Mouse (Mus musculus) liver, embryonic 14.5 days (tissue): ENCODE data around the gene Srp14.

ENCODE experiments used
- CTCF ChIP-seq: IDR thresholded peaks from 2 replicates; pipeline ENCODE4 v1.5.1; 2016; ENCODE audit warnings: antibody characterized with exemption, low read depth, control low read depth
- EP300 ChIP-seq: IDR thresholded peaks from 2 replicates; pipeline ENCODE4 v1.6.1; 2016; ENCODE audit warnings: antibody characterized with exemption, low read depth

DNA sequence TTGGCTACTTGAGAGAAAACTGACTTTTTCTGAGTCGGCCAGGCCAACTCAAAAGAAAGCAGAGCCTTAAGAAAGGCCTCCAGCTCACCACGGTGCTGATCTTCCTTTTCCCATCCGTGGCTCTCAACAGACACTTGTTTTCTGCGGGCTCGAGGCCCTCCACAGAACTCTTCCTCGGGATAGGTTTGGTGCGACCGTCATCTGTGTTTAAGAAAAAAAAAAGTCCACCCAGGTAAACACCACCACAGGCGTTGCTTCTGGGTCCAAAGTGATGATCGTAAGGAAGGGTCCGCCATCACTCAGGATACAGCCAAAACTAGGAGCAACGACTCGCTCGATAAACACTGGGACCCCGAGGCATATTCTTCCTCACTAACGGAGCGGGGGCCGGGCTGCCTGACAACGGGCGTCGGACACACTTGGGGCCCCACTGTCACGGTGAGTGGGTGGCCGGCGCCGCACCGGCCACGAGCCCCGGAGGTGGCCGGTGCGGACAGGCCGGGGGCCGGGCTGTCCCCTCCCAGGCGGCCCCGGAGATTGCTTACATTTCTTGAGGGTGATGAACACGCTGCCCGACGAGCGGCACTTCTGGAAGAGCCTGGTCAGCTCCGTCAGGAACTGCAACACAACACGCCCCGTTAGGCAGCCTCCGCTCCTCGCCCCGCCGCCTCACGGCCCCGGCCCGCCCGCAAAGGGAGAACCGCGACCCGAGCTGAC is 520 bp downstream of the Srp14 start:
- TF ChIP-seq CTCF (no peak), EP300 (no peak)
